Mouse (Mus musculus) CD4-positive helper T cell, adult 2 months (primary cell): ENCODE data around the gene Ccdc142.

ENCODE experiments used
- DNase-seq: peaks from one replicate; pipeline ENCODE4 v3.0.0-alpha.2; 2012; ENCODE audit warnings: low read depth, missing footprints, low spot score

Ccdc142 gene

GRCm38 (mm10) chr6:83138056-83138455 lies 36.7 kb downstream of the Ccdc142 start:
- DNase-seq, result no peak

- DNase-seq, result no peak
These were observed 38.6 kb downstream of the Ccdc142 start for GRCm38 (mm10) chr6:83140044-83140443.

- no peak for DNase-seq
These were observed 40.2 kb downstream of the Ccdc142 start for GRCm38 (mm10) chr6:83141636-83142035.

- DNase-seq, result no peak
These were observed 40.9 kb downstream of the Ccdc142 start for GRCm38 (mm10) chr6:83142211-83142731.

GRCm38 (mm10) chr6:83142886-83143285 lies 41.5 kb downstream of the Ccdc142 start:
- DNase-seq, result no peak

GRCm38 (mm10) chr6:83145209-83145608 lies 43.8 kb downstream of the Ccdc142 start:
- no peak for DNase-seq

GRCm38 (mm10) chr6:83145805-83146204 lies 44.4 kb downstream of the Ccdc142 start:
- no peak for DNase-seq

GRCm38 (mm10) chr6:83147280-83147679 lies 45.9 kb downstream of the Ccdc142 start:
- no peak for DNase-seq

GRCm38 (mm10) chr6:83151721-83152120 lies 50.3 kb downstream of the Ccdc142 start:
- no peak for DNase-seq

- no peak for DNase-seq
These were observed 51.6 kb downstream of the Ccdc142 start for GRCm38 (mm10) chr6:83153038-83153437.

- no peak for DNase-seq
These were observed 52.1 kb downstream of the Ccdc142 start for GRCm38 (mm10) chr6:83153485-83153884.

GRCm38 (mm10) chr6:83155552-83156238 lies 54.3 kb downstream of the Ccdc142 start:
- peak; percentile 21 for DNase-seq

GRCm38 (mm10) chr6:83156259-83156684 lies 54.9 kb downstream of the Ccdc142 start, which contains the start of the genes Wdr54 and 1700003E16Rik:
Wdr54 (minus strand) TSS chr6:83156397.
1700003E16Rik (plus strand) TSS chr6:83156404.
- peak; percentile 68 for DNase-seq
